Mouse (Mus musculus) liver, adult 2 months (tissue): ENCODE measurements around the gene Qars.

Experiments
- CTCF ChIP-seq: fragments of 200-500 bp; IDR thresholded peaks from 2 replicates; pipeline ENCODE4 v1.5.1; 2011; ENCODE audit warnings: low read depth, low read length, control low read depth
- POLR2A ChIP-seq: fragments of 200-500 bp; IDR thresholded peaks from 2 replicates; pipeline ENCODE4 v1.6.1; 2011; ENCODE audit warnings: low read length, control low read depth; ENCODE audit not compliant: insufficient read depth; ENCODE audit errors: extremely low read depth

GRCm38 (mm10) chr9:108494905-108495304 lies 12.6 kb upstream of the Qars start:
- TF ChIP-seq POLR2A (no peak), CTCF (no peak)
